Mouse (Mus musculus): Measurements from ENCODE around the gene Poldip2.
A peak's percentile ranks its signal among the peaks of the same experiment; 100 is the strongest.

Poldip2 gene

GRCm38 (mm10) chr11:78512025-78512957 lies at the start of gene Poldip2, which contains the start of gene Tmem199:
Gene Poldip2 (plus strand): TSS chr11:78512193.
Gene Tmem199 (minus strand): TSS chr11:78512172.
- peak; percentile 93 to 96 for DNase-seq

GRCm38 (mm10) chr11:78462669-78463068 lies 49.3 kb upstream of the Poldip2 start:
- DNase-seq, result no peak

- no peak for DNase-seq
Observed at GRCm38 (mm10) chr11:78463286-78464036, 48.5 kb upstream of the Poldip2 start.

GRCm38 (mm10) chr11:78465116-78465515 lies 46.9 kb upstream of the Poldip2 start:
- DNase-seq, result no peak

- DNase-seq, result peak; percentile 90 to 93
Observed at GRCm38 (mm10) chr11:78465568-78466180, 46.3 kb upstream of the Poldip2 start, which contains the start of gene Slc46a1. Gene Slc46a1 (plus strand): TSS chr11:78465697.

- peak in 1 of 2 experiments; percentile 18 for DNase-seq
Observed at GRCm38 (mm10) chr11:78466242-78466912, 45.6 kb upstream of the Poldip2 start.

GRCm38 (mm10) chr11:78467515-78467914 lies 44.5 kb upstream of the Poldip2 start:
- no peak for DNase-seq

- no peak for DNase-seq
Observed at GRCm38 (mm10) chr11:78467932-78468331, 44.1 kb upstream of the Poldip2 start.

- DNase-seq, result no peak
Observed at GRCm38 (mm10) chr11:78471326-78472103, 40.5 kb upstream of the Poldip2 start.

- DNase-seq, result no peak
Observed at GRCm38 (mm10) chr11:78475289-78475688, 36.7 kb upstream of the Poldip2 start.

- DNase-seq, result no peak
Observed at GRCm38 (mm10) chr11:78483639-78484038, 28.4 kb upstream of the Poldip2 start.

GRCm38 (mm10) chr11:78488168-78488567 lies 23.8 kb upstream of the Poldip2 start:
- DNase-seq, result peak; percentile 62 to 85

GRCm38 (mm10) chr11:78490781-78491241 lies 21.2 kb upstream of the Poldip2 start:
- DNase-seq, result peak in 1 of 2 experiments; percentile 61

GRCm38 (mm10) chr11:78495904-78496303 lies 16.1 kb upstream of the Poldip2 start:
- DNase-seq, result peak in 1 of 2 experiments; percentile 66

- DNase-seq, result peak in 1 of 2 experiments; percentile 36
Observed at GRCm38 (mm10) chr11:78497071-78497541, 14.9 kb upstream of the Poldip2 start.

GRCm38 (mm10) chr11:78497544-78498522 lies 14.2 kb upstream of the Poldip2 start, which contains the start of gene Sarm1:
Gene Sarm1 (minus strand): TSS chr11:78497754.
- DNase-seq, result peak; percentile 93 to 97

- DNase-seq, result no peak
Observed at GRCm38 (mm10) chr11:78499004-78499403, 13.0 kb upstream of the Poldip2 start, which contains the start of gene Vtn. Gene Vtn (plus strand): TSS chr11:78499091.

- no peak for DNase-seq
Observed at GRCm38 (mm10) chr11:78499543-78499942, 12.4 kb upstream of the Poldip2 start.

GRCm38 (mm10) chr11:78500623-78501202 lies 11.3 kb upstream of the Poldip2 start:
- DNase-seq, result no peak

Measured in kidney, postnatal 36 days (tissue).